Mouse (Mus musculus) stomach, embryonic 14.5 days (tissue): ENCODE measurements around the gene Pgap2. TPM values are rescaled to one million over a fixed set of nuclear protein-coding genes. Genes with fewer than 3 reads are reported as not detected.

Experiments used
- ATAC-seq: fragments of 200-750 bp; cut with Nextera tagmentation; 2 replicates; pipeline ENCODE4 v1.8.0; 2017; ENCODE audit warnings: low read depth, moderate TSS enrichment; ENCODE audit not compliant: insufficient number of reproducible peaks, insufficient read depth, low FRiP score
- H3K27ac ChIP-seq: fragments of 300-500 bp; sonication (generic); 2 replicates; pipeline ENCODE4 v1.5.1; 2014; ENCODE audit warnings: mild to moderate bottlenecking, low read length, moderate library complexity, mixed read lengths
- H3K27me3 ChIP-seq: fragments of 300-500 bp; sonication (generic); 2 replicates; pipeline ENCODE4 v1.6.1; 2014; ENCODE audit warnings: low read length, control low read depth, mixed read lengths; ENCODE audit not compliant: control insufficient read depth, insufficient read depth
- H3K36me3 ChIP-seq: fragments of 300-500 bp; sonication (generic); 2 replicates; pipeline ENCODE4 v1.6.1; 2014; ENCODE audit warnings: mild to moderate bottlenecking, control low read depth, low read length, moderate library complexity, mixed read lengths; ENCODE audit not compliant: control insufficient read depth, insufficient read depth
- H3K4me1 ChIP-seq: fragments of 300-500 bp; sonication (generic); 2 replicates; pipeline ENCODE4 v1.6.1; 2014; ENCODE audit warnings: low read length, control low read depth, mixed read lengths; ENCODE audit not compliant: control insufficient read depth, insufficient read depth
- H3K4me2 ChIP-seq: fragments of 300-500 bp; sonication (generic); replicated peaks from 2 replicates; pipeline ENCODE4 v1.6.1; 2014; ENCODE audit warnings: low read depth, low read length, control low read depth
- H3K4me3 ChIP-seq: fragments of 300-500 bp; sonication (generic); 2 replicates; pipeline ENCODE4 v1.5.1; 2014; ENCODE audit warnings: low read depth, low read length, control low read depth
- H3K9ac ChIP-seq: fragments of 300-500 bp; sonication (generic); replicated peaks from 2 replicates; pipeline ENCODE4 v1.6.1; 2014; ENCODE audit warnings: low read depth, mild to moderate bottlenecking, control low read depth, low read length, moderate library complexity, mixed read lengths
- H3K9me3 ChIP-seq: fragments of 300-500 bp; sonication (generic); 2 replicates; pipeline ENCODE4 v1.6.1; 2016; ENCODE audit warnings: low read depth, low read length, control low read depth; ENCODE audit not compliant: control insufficient read depth
- WGBS: fragments of 180-500 bp; shearing (Covaris S2); extraction: QIAGEN DNeasy Blood & Tissue Kit; methylation state at CpG from one replicate; pipeline ENCODE4 v1.1.7; 2014; 5-methylcytosine and 5-hydroxymethylcytosine counted together
- polyA plus RNA-seq: library from polyadenylated mRNA; unstranded; fragments of >200 nt; fragmentation: Nextera tagmentation; extraction: Ambion mirVana; gene quantifications from 2 replicates; pipeline ENCODE4 v1.2.1, GENCODE M21; 2014

Gene Pgap2
- polyA plus RNA-seq, 1 experiment from 2014 or later = 99.0 TPM

DNA sequence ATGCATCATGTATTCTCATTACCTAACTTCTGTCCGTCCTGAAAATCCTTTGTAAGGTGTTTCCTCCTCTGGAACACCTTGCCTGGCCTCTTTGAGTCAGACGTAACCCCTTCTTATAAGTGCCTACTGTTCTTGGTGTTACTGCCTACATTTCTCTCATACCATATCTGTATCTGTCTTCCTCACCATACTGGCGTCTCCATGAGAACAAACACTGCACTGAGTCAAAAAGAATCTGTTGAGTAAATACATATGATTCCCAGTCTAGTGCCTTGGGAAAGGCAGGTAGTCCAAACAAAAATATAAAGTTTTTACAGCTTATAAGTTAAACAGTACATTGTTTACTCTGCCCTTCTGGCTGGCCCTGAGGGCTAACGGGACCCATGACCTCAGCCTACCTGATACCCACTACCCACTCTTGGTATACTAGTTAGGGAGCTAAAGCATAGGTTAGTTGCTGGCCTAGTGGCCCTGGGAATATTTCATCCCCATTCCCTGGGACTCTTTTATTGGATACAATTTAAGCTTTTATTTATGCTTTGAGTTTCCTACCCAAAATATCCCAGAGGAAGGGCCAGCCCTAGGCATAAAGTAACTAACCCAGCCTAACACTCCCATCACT, 18.2 kb downstream of the Pgap2 start:
- Histone ChIP-seq H3K4me3 (no peak overlapping the region), H3K4me1 (no peaks in the 10 kb centered on the region)

DNA sequence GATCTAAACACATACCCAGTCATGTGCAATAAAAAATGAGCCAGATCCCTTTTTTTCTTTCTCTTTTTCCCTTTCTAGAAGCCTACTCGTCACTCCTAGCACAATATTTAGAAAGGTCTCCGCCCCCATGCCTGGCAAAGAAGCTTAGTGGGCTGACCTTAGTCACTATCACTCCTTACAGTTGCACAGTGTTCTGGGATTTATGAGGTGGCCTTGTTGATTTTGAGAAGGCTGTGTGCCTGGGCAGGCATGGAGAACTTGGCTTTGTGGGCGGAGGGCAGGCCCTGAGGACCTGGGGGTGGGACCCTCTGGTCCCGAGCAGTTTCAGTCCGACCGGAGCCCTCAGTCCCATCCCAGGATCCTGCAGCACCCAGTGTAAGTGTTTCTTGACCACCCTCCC, 19.8 kb downstream of the Pgap2 start:
- no peak overlapping the region for H3K4me3 ChIP-seq
- no peak overlapping the region for H3K27ac ChIP-seq
- H3K4me1 ChIP-seq = no peaks in the 10 kb centered on the region
- H3K9me3 ChIP-seq = no peaks in the 10 kb centered on the region; the same call in 1 of the 2 replicates
- H3K27me3 ChIP-seq = no peaks in the 10 kb centered on the region
- peaks cover 15% of the 10 kb centered on the region; the same call in 1 of the 2 replicates for H3K36me3 ChIP-seq
- ATAC-seq = no peak
- H3K9ac ChIP-seq = no peak overlapping the region
- WGBS = 82% methylated on average over 6 of the region's 6 CpGs
- no peak overlapping the region for H3K4me2 ChIP-seq

More for the DNA sequence above, 18.2 kb downstream of the Pgap2 start:
- Histone ChIP-seq H3K9ac (no peak overlapping the region), H3K27ac (no peak overlapping the region), H3K9me3 (no peaks in the 10 kb centered on the region; the same call in 1 of the 2 replicates), H3K4me2 (no peak overlapping the region), H3K27me3 (no peaks in the 10 kb centered on the region), H3K36me3 (peaks cover 15% of the 10 kb centered on the region; the same call in 1 of the 2 replicates)
- no peak for ATAC-seq
- WGBS = 72% methylated on average over 4 of the region's 4 CpGs

DNA sequence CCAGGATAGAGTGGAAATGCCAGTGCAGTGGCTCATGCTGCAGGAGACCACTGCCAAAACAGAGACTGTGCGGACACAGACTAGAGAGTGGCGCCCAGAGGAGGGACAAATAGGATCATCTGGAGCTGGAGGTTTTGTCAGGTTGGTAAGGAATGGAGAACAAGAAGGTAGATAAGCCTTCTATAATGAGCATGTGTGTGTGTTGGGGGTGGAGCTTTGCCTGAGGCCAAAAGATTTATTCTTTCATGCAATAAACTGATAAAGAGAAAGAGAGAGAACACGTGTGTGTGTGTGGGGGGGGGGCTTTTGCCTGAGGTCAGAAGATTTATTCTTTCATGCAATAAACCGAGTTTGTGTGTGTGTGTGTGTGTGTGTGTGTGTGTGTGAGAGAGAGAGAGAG, 23.1 kb downstream of the Pgap2 start:
- no peaks in the 10 kb centered on the region for H3K27me3 ChIP-seq
- WGBS = 80% methylated on average over 4 of the region's 4 CpGs
- H3K4me2 ChIP-seq = no peak overlapping the region
- H3K27ac ChIP-seq = no peak overlapping the region
- no peak overlapping the region for H3K4me3 ChIP-seq
- no peaks in the 10 kb centered on the region for H3K4me1 ChIP-seq
- no peak for ATAC-seq
- peaks cover 36% of the 10 kb centered on the region for H3K36me3 ChIP-seq
- no peak overlapping the region for H3K9ac ChIP-seq
- no peaks in the 10 kb centered on the region; the same call in 1 of the 2 replicates for H3K9me3 ChIP-seq

DNA sequence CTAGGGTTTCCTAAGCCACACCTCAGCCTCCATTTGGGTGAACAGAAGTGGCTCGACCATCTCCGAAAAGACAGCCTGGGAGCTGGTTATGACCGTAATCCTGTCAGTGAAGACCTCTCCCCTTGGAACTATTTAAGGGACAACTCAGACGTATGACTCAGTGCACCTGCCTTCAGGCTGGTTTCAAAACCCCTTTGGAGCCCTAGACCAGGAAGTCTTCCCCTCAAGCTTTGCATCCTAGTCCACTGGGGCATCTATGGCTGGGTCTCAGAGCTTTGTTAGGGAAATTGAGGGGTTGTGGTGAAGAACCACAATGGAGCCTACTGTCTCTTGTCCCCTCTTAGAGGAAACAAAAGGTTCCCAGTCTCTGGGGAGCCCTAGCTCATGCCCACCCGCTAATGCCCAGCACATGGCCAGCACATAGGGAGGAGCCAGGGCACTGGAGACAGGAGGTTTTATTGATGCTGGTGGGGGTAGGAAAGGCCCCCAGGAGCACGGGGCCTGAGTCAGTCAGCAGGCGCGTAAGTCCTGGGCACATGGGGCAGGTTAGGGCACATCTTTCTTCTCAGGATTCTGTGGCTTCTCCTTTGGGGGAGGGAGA, 28.8 kb downstream of the Pgap2 start:
- Histone ChIP-seq H3K9me3 (no peaks in the 10 kb centered on the region), H3K36me3 (peaks cover 37% of the 10 kb centered on the region), H3K9ac (no peak overlapping the region), H3K4me1 (no peaks in the 10 kb centered on the region), H3K4me3 (no peak overlapping the region), H3K27ac (no peak overlapping the region), H3K27me3 (no peaks in the 10 kb centered on the region), H3K4me2 (no peak overlapping the region)
- no peak for ATAC-seq
- 84% methylated on average over 8 of the region's 8 CpGs for WGBS

DNA sequence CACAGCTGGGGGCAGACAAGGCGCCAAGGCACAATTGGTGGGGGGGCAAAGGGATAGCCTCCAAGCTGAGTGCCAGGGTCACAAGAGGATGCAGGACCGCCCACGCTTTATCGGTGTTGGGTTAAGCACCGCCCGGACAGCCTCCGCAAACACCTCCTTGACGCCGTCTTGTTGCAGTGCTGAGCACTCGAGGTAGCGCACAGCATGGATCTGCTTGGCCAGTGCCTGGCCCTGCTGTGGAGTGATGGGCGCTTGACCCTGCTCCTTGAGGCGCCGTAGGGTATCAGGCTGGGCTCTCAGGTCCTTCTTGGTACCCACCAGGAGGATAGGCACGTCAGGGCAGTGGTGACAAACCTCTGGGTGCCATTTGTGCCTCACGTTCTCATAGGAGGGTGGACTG, 29.6 kb downstream of the Pgap2 start:
- no peak overlapping the region for H3K27ac ChIP-seq
- H3K4me2 ChIP-seq = no peak overlapping the region
- H3K4me1 ChIP-seq = no peaks in the 10 kb centered on the region
- WGBS = 91% methylated on average over 16 of the region's 16 CpGs
- no peaks in the 10 kb centered on the region for H3K9me3 ChIP-seq
- H3K36me3 ChIP-seq = peaks cover 37% of the 10 kb centered on the region
- no peak overlapping the region for H3K4me3 ChIP-seq
- H3K9ac ChIP-seq = no peak overlapping the region
- no peaks in the 10 kb centered on the region for H3K27me3 ChIP-seq
- no peak for ATAC-seq

DNA sequence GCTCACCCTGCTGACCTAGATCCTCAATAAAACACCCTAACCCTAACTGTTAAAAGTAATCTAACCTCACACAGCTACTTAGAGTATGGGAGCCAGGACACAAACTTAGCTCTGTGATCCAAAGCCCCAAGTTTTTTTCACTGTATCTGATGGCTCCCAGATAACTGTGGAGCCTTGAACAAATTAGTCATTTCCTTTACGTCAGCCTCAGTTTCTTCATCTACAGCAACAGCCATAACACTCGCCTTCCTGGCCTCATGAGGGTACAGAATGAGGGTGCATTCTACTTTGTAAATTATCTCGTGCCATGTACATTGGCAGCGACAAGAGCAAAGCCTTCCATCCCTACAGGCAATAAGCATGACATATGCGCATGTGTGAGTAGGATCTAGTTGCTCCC, 32.4 kb downstream of the Pgap2 start:
- no peak overlapping the region for H3K27ac ChIP-seq
- H3K4me2 ChIP-seq = no peak overlapping the region
- 82% methylated on average over 5 of the region's 5 CpGs for WGBS
- H3K27me3 ChIP-seq = no peaks in the 10 kb centered on the region
- H3K9ac ChIP-seq = no peak overlapping the region
- ATAC-seq = no peak
- H3K4me3 ChIP-seq = no peak overlapping the region
- H3K9me3 ChIP-seq = no peaks in the 10 kb centered on the region
- H3K4me1 ChIP-seq = peaks cover 24% of the 10 kb centered on the region
- H3K36me3 ChIP-seq = peaks cover 23% of the 10 kb centered on the region

DNA sequence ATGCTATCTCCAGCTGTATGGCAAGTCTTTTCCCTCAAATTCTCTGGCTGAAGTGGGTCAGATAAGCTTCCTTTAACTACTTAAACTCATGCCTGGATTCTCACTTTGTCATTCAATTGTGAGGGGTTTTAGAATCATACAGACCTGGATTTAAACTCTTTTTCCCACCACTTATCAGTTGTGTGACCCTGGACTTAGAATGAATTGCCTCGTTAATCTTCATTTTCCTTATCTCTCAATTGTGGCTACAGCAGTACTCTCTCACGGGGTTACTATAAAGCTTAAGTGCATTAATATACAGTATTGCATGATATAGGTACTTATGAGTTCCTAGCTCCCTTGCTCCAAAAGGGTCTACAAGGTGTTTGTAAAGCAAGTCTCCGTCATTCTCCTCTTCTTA, 32.9 kb downstream of the Pgap2 start:
- no peak for ATAC-seq
- H3K36me3 ChIP-seq = peaks cover 18% of the 10 kb centered on the region
- H3K4me3 ChIP-seq = no peak overlapping the region
- H3K9me3 ChIP-seq = no peaks in the 10 kb centered on the region
- H3K27me3 ChIP-seq = no peaks in the 10 kb centered on the region
- no peak overlapping the region for H3K4me2 ChIP-seq
- no peak overlapping the region for H3K27ac ChIP-seq
- 72% methylated on average over 3 of the region's 3 CpGs for WGBS
- peaks cover 27% of the 10 kb centered on the region for H3K4me1 ChIP-seq
- no peak overlapping the region for H3K9ac ChIP-seq

DNA sequence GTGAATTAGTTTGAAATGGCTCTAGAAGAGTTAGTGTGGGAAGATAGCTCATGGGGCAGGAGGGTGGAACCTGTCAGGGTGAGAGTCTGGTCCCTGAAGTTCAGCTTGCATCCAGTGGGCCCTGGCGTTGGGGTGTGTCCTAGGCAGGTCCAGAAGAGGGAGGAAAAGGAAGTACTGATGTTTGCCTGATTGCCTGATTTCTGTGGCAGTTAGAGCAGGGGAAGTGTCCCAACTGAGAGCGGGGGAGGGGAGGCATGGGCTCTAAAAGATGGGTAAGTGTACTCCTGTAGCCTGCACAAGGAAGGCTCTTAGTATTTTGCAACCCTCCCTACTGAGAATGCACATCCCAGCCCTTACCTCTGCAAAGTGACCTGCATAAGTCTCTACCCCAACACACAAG, 33.9 kb downstream of the Pgap2 start:
- WGBS = 87% methylated on average over 2 of the region's 2 CpGs
- Histone ChIP-seq H3K27me3 (no peaks in the 10 kb centered on the region), H3K36me3 (peaks cover 11% of the 10 kb centered on the region), H3K4me3 (no peak overlapping the region), H3K27ac (no peak overlapping the region), H3K4me2 (no peak overlapping the region), H3K9ac (no peak overlapping the region), H3K4me1 (peaks cover 33% of the 10 kb centered on the region), H3K9me3 (no peaks in the 10 kb centered on the region)
- ATAC-seq = no peak
